Mouse (Mus musculus): ENCODE data around the gene Abi3bp.

The Abi3bp gene

GRCm38 (mm10) chr16:56503941-56504340, 26.3 kb downstream of the Abi3bp start:
- DNase-seq (ENCODE audit: low read depth) = no peak

DNA sequence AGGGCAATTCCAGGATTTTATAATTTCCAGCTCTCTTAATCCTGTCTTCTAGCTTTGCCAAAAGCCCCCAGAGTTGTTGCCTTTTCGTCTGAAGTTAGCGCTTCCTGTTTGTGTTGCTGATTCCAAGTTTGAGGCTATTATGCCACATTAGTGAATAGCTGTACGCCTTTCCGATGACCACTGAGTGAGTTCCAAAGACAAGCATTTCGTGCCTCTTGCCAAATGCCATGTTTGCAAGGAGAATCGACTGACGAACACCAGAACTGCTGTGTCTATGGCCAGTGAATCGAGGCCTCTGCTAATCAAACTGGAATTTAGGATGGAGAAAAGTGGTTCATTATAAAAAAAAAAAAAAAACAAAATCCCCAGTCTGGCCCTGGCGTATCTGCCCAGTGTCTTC, 40.3 kb downstream of the Abi3bp start:
- no peak for DNase-seq (ENCODE audit: low read depth)

GRCm38 (mm10) chr16:56524359-56524758, 46.7 kb downstream of the Abi3bp start:
- DNase-seq (ENCODE audit: low read depth) = peak; percentile 22

- no peak for DNase-seq (ENCODE audit: low read depth)
Measured at GRCm38 (mm10) chr16:56526482-56526881, 48.8 kb downstream of the Abi3bp start.

DNA sequence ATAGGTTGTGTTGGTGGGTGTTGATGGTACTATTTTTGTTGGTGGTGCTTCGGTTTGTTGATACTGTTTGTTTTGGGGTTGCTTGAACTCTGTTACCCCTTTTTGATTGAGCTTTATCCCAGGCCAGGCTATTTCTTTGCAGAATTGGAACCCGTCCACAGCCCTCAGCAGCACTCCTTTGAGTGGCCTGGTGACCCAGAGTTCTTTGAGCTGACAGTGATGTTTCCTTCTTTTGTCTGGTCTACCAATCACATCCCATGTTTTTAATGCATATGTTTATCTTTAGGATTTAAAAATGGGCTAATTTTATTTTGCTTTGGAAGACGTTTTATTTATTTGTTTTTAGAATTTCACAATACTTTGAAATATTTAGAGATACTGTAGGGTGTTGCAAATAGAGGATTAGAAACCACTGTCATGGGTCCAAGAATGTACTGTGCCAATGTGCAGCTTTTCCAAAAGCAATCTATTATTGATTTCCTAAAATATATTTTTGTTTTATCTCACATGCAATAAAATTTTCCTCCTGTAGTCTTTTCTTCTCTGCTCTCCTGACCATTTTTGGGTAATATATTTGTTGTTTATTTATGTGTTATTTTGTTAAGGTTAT, 50.5 kb downstream of the Abi3bp start:
- DNase-seq (ENCODE audit: low read depth) = no peak

DNA sequence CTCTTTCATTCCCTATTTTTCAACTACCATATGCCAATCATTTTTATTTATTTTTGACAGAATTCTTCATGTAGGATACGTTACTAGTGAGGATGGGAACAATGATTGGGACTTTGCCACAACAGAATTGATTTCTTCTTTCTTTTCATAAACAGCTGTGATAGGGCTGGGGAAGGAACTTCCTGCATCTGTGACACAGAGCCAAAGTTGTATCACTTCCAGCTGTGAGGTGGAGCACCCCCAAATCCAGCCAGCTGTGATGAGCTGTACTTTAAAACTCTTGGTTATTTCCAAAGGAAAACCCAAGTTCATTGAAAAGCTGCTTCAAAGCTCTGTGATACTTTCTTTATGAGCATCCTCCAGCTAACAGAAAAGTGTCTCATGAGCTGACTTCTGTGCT, 101.9 kb downstream of the Abi3bp start:
- DNase-seq (ENCODE audit: low read depth) = peak; percentile 8

GRCm38 (mm10) chr16:56593581-56593980, 115.9 kb downstream of the Abi3bp start:
- DNase-seq (ENCODE audit: low read depth) = no peak

DNA sequence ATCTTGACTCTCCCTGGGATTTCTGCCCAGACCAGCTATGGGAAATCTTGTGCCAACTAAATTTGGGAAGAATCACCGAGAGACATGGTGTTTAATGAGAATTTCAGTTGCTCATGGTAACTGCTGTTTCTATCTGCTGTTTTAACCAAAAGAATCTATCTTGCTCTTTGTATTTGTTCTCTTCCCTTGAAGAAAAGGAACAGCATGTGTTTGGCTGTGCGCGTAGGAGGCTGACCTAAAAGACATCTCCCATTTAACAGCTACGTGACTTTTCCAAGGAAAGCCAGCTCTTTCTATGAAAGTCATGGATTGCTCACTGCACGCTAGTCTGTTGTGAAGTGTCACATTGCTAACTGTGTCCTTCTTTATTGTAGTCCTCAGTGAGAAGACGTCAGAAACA, 117.2 kb downstream of the Abi3bp start:
- DNase-seq (ENCODE audit: low read depth) = no peak

GRCm38 (mm10) chr16:56598427-56598826, 120.7 kb downstream of the Abi3bp start:
- DNase-seq (ENCODE audit: low read depth) = no peak

GRCm38 (mm10) chr16:56602394-56602793, 124.7 kb downstream of the Abi3bp start:
- no peak for DNase-seq (ENCODE audit: low read depth)

GRCm38 (mm10) chr16:56610572-56610971, 132.9 kb downstream of the Abi3bp start:
- no peak for DNase-seq (ENCODE audit: low read depth)

- no peak for DNase-seq (ENCODE audit: low read depth)
Measured at GRCm38 (mm10) chr16:56611096-56611867, 133.6 kb downstream of the Abi3bp start.

GRCm38 (mm10) chr16:56638544-56638943, 160.9 kb downstream of the Abi3bp start:
- DNase-seq (ENCODE audit: low read depth) = no peak

GRCm38 (mm10) chr16:56645251-56645650, 167.6 kb downstream of the Abi3bp start:
- DNase-seq (ENCODE audit: low read depth) = no peak

GRCm38 (mm10) chr16:56646382-56647172, 168.9 kb downstream of the Abi3bp start:
- peak; percentile 20 for DNase-seq (ENCODE audit: low read depth)

DNA sequence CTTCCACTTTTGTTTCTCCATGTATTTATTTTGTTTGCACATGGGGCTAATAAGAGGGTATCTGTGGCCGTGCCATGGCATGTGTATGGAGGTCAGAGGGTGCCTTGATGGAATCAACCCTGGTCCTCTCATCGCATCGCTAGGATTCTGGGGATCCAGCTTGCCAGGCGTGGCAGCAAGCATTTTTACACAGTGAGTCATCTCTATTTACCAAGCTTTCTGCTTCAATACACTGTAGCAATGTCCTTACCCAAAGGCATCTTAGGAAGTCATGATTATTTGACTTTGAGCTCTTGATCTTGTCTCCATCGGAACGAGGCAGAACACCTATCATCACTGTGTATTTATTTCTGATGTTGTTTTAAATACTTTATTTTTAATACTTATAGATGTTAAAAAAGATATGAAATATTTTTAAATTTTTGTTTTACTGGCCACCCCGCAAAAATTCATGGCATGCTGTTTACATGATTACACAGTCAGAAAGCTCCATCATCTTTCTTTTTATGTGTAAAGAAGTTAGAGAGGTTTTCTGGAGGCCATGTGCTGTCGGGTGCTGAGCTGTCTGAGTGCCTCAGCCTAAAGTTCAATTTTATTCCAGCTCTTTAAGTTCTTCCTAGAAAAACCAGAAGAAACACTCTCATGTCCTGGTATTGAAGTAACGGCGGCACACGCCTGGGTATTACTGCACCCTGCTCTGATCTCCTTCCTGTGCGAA, 177.7 kb downstream of the Abi3bp start:
- DNase-seq (ENCODE audit: low read depth) = peak; percentile 36

GRCm38 (mm10) chr16:56658866-56659265, 181.2 kb downstream of the Abi3bp start:
- no peak for DNase-seq (ENCODE audit: low read depth)

DNA sequence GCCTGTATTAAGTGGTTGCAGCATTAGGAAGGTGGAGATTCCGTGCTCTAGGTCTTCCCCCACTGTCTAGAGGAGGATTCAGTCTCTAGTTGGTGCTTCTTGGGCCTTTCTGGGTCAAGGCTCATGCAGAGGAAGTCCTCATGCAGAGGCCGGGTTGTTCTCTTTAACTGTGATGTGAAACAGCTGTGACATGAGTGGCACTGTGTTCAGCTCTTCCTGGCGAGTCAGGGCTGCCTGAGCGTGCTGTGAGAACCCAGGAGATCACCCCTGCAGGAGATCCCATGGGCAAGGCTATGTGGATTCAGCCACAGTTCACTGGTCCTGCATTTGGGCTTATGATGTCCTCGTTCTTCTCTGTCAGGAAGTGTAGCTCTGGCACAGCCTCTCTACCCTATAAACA, 191.8 kb downstream of the Abi3bp start:
- no peak for DNase-seq (ENCODE audit: low read depth)

DNA sequence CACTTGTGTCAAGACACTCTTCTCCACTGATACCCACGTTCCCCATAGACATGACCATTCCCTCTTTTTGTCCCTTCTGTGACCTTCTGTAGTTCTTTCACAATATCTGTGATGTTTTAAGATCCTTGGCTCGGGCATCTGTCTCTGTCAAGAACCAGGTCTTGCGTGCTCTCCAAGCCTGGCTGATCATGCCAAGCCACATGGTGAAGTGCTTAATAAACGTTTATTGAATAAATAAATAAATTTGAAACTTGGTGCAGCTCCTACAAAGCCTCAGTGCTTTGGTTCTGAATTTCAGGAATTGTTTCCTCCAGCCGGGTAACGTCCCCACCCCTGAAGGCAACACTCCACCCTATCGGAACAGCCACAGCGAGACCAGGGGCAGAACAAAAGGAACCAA, 193.3 kb downstream of the Abi3bp start:
- DNase-seq (ENCODE audit: low read depth) = peak; percentile 10

DNA sequence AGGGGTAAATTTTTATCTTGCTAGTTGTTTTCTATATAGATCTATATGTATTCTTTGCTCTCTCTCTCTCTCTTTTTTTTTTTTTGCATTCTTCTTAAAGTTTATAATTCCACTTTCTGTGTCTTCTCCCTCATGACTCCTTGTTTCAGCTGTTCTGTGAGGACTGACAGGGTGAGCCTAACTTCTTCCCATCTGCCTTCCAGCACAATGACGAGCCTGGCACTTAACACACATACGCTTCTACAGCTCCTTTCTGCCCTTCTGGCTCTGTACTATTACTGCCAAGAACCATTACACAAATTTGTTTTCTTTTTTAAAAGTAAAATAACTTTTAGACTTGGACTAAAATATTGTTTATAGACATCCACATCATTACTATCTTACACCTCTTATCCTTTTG, 195.7 kb downstream of the Abi3bp start:
- no peak for DNase-seq (ENCODE audit: low read depth)

DNA sequence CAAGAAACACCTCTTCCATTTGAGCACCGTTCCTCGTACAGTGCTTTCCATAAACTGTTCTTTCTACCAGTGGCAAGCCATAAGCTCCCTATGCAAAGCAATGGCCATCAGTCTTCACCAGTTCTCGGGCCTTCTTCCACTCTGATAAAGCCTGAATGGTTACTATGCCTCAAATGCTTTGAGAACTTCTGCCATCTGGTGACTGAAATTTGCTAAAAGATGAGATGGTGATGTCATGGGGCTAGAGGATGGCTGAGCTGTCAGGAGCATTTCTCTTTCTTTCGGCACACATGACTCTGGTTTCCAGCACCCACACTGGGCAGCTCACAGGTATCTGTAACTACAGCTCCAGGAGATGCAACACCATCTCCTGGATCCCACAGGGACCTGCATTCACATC, 199.5 kb downstream of the Abi3bp start:
- peak; percentile 54 for DNase-seq (ENCODE audit: low read depth)

DNA sequence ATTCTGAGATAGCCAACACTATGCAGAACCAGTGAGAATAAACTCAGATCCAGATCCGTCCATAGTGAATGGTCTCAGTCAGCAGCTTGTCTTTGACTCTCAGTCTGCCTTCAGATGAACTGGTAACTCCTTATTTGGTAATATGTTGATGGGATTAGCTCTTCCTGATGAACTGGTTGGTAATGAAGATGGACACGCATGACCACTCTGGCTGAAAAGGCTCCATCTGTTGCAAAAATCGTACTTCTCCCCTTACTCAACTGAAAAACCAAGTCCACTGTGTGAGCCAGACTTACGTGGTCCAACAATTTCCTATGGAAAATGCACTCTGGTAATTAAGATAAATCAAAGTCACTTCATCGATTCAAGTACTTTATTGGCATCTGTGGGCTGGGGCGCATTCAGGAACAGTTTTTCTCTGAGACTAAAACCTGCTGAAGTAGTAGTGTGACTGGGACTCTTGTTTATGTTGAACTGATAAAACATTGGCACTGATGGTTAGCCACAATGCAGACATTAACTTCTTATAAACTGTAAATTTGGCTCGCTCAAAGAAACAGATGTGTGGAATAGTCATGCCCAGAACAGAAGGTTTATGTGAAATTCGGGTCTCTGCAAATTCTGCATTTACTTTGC, 203.4 kb downstream of the Abi3bp start:
- DNase-seq (ENCODE audit: low read depth) = no peak
